Mouse (Mus musculus): ENCODE data around the gene Adgra1.

Gene Adgra1

DNA sequence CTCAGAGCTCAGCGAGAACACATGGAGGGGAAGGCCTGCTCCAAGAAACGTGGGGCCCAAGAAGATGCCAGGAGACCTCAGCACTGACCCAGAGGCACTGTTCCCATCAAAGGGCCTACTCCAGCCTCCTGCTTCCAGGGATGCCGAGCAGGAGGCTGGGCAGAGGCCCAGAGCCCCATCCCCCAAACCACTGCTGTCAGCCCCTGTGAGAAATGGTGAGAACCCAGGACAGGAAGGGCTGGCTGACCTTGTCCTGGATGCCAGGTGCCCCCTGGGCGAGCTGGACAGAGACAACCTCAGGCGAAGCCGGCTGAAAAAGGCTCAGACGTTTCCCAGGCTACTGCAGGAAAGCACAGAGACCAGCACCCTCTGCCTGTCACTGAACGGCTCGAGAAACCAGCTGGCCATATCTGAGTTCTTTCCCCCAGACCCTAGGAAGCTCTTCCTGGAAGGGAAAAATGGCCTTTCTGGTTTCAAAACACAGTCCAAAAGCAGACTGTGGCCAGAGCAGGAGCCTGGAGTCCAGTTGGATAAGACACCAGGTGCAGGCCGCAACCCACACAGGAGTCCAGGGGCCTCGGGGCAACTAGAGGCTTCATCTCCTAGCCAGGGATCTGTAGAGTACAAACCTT is 76.3 kb downstream of the Adgra1 start:
- no peak for DNase-seq

DNA sequence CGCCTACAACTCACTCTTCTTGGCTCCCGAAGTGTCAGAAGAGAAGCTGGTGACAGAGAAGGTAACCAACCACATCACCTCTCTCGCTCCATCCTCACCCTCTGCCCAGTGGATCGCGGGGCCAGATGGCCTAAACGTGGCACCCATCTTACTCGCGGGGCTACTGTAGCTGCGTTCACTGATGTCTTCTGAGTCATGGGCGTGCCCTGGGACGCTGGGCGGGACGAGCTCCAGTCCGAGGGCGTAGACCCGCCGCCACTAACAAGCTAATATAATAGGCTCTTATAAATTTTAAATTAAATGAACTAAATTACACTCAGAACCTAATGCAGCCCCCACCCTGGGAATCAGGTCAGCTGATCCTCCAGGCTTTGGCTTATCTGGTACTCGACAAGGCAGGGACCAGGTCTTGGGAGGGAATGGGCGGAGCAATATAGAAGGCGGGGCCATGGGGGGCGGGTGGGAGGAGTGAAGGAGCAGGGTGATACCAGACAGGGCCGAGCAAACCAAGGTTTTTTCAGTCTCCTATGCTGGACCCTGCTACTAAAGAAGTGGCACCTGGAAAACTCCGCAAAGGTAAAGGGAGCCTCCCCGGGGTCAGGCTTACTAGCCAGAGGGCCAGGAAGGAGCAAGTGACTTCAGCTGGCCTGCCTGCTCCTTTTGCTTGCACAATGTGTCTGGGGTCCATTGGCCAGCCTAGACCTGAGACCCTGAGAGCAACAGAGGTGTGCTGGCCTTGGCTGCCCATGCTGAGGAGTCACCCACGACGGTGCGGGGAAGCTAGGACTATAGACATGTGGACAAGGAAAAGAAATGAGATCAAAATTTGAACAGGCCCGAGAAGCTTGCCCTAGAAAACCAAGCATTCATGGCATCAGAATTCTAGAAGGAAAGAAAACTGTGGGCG is 80.4 kb downstream of the Adgra1 start:
- no peak for DNase-seq

DNA sequence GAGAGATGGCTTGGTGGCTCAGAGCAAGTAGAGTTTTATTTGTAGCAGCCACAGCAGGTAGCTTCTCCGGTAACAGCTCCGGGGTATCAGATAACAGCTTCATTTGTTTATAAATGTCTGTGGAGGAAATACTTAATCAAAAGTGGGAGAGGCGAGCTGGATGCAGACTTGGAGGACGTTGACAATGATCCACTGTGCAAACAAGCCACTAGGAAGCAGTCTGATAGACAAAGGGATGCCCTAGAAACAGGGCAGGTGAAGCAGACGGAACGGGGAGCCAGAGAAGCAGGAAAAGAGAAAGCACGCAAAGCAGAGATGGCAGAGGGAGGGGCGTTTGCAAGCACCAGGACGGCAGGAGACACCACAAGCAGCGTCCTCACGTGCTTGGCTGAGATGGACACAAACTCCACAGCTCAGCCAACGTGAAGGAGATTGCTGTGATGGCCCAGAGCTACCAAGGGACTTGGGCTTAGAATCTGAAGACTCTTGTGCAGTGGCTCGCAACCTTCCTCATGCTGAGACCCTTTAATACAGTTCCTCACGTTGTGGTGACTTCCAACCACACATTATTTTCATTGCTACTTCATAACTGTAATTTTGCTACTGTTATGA is 81.8 kb downstream of the Adgra1 start:
- DNase-seq: no peak

DNA sequence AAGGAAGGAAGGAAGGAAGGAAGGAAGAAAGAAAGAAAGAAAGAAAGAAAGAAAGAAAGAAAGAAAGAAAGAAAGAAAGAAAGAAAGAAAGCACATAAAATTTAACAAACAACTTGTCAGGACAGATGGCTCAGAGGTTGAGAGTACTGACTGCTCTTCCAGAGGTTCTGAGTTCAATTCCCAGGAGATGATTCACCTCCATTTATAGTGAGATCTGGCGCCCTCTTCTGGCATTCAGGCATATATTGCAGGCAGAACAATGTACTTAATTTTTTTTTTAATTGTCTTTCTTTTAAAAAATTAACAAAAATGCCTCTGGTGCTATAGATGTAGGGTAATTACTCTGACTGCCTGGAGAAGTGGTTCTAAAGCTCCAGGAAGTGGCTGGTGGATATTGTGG is 82.4 kb downstream of the Adgra1 start:
- DNase-seq: no peak

DNA sequence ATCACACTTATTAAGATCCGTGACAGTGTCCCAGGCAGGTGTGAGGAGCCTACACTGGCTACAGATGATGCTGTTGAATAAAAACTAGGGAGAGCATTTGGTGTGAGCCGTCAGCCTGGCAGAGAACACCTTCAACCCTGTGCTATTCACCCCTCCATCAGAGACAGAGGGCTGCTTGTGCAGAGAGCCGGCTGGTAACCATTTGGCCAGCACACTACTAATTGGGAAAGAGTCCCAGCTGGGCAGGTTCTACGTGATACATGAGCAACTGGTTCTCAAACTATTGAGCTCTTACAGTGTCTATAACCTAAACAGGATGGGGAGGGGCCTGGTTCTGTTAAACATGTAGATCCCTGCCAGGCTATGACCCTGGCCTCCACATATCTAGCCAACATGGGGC is 84.3 kb downstream of the Adgra1 start:
- DNase-seq: no peak

Data from right cerebral cortex, postnatal 25 days (tissue).